In the genomic region with DNA sequence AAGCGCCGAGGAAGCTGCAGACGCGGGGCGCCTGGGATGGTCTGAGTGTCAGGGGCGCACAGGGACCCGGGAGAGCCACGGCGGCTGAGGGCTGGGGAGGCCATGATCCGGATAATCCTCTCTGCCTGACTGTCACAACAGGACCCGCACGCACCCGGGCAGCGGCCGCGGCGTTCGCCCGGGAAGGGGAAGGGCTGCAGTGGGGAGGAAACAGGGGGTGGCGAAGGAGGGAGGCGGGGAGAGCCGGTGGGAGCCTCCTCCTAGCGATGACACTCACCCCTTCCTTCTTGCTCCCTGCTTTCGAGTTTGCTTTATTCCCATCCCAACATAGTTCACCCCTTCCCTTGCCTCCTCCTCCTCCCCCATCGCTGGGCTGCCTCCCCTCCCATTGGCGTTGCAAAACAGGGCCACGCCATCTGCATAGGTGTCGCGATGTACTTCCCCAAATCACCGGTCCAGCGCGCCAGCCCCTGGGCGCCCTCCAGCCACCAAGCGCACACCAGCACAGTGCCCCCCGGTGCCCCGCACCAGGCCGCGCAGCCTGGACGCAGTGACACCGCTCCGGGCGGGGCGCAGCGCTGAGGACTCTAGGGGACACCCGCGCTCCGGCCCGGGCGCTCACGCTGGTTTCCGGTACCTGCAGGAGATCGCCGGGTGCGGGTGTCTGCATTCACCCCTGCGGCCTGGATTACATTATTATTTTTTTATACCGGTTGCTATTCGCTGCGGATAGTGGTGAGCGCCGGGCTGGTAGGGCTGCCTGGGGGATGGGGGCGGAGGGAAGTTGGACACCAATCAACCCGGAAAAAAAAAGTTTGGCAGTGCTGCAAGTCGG, we compare ENCODE assay signal across 8 mouse cellular contexts. TPM values are rescaled to one million over a fixed set of nuclear protein-coding genes. Genes with fewer than 3 reads are reported as not detected.
A peak's percentile ranks its signal among the peaks of the same experiment; 100 is the strongest.
DNase-seq lines count a peak whose midpoint lies in the region; ATAC-seq lines count a peak whose summit lies in the region.

No protein-coding gene starts in this region.

- under 1% methylated on average over 62 of the region's 63 CpGs for WGBS in embryonic facial prominence, embryonic 13.5 days
- under 1% methylated on average over 52 of the region's 63 CpGs for WGBS in heart, embryonic 11.5 days (ENCODE audit: insufficient replicate concordance)
- under 1% methylated on average over 51 of the region's 63 CpGs for WGBS in kidney, embryonic 15.5 days
- WGBS in liver, embryonic 13.5 days (ENCODE audit: insufficient replicate concordance) = under 1% methylated on average over 63 of the region's 63 CpGs

- peak; percentile 15 for ATAC-seq in embryonic facial prominence, embryonic 13.5 days (ENCODE audit: insufficient number of reproducible peaks, insufficient read depth, low FRiP score, low TSS enrichment, low read depth)
- ATAC-seq in heart, embryonic 11.5 days (replicated peaks; ENCODE audit: insufficient number of reproducible peaks, low FRiP score, low TSS enrichment) = peak; percentile 51
- ATAC-seq in kidney, embryonic 15.5 days (replicated peaks; ENCODE audit: low FRiP score) = peak; percentile 38
- ATAC-seq in liver, embryonic 13.5 days (ENCODE audit: low read depth) = peak; percentile 24; the same call in 1 of the 2 replicates

- H3K9me3 ChIP-seq in embryonic facial prominence, embryonic 13.5 days = no peaks in the 10 kb centered on the region
- H3K9me3 ChIP-seq in heart, embryonic 11.5 days (replicated peaks; ENCODE audit: control insufficient read depth, low read length) = no peaks in the 10 kb centered on the region
- H3K9me3 ChIP-seq in kidney, embryonic 15.5 days (replicated peaks) = no peaks in the 10 kb centered on the region
- no peaks in the 10 kb centered on the region for H3K9me3 ChIP-seq in liver, embryonic 13.5 days (replicated peaks)

- no peaks in the 10 kb centered on the region for H3K27me3 ChIP-seq in embryonic facial prominence, embryonic 13.5 days
- H3K27me3 ChIP-seq in heart, embryonic 11.5 days (ENCODE audit: control insufficient read depth, insufficient read depth, low read length) = no peaks in the 10 kb centered on the region
- peaks cover 25% of the 10 kb centered on the region for H3K27me3 ChIP-seq in kidney, embryonic 15.5 days
- peaks cover 65% of the 10 kb centered on the region for H3K27me3 ChIP-seq in liver, embryonic 13.5 days

- H3K36me3 ChIP-seq in embryonic facial prominence, embryonic 13.5 days = no peaks in the 10 kb centered on the region
- H3K36me3 ChIP-seq in heart, embryonic 11.5 days (ENCODE audit: control insufficient read depth, insufficient read depth, low read length) = no peaks in the 10 kb centered on the region
- no peaks in the 10 kb centered on the region for H3K36me3 ChIP-seq in kidney, embryonic 15.5 days
- no peaks in the 10 kb centered on the region for H3K36me3 ChIP-seq in liver, embryonic 13.5 days

- H3K4me3 ChIP-seq in embryonic facial prominence, embryonic 13.5 days = peak overlapping the region; percentile 87
- H3K4me3 ChIP-seq in heart, embryonic 11.5 days (ENCODE audit: low read depth, low read length) = peak overlapping the region; percentile 76
- H3K4me3 ChIP-seq in kidney, embryonic 15.5 days (replicated peaks) = peak overlapping the region; percentile 74
- H3K4me3 ChIP-seq in liver, embryonic 13.5 days (replicated peaks) = peak overlapping the region; percentile 69

- H3K4me1 ChIP-seq in embryonic facial prominence, embryonic 13.5 days = peaks cover 18% of the 10 kb centered on the region
- H3K4me1 ChIP-seq in heart, embryonic 11.5 days (ENCODE audit: control insufficient read depth, insufficient read depth, low read length) = no peaks in the 10 kb centered on the region; the same call in 1 of the 2 replicates
- peaks cover 24% of the 10 kb centered on the region for H3K4me1 ChIP-seq in kidney, embryonic 15.5 days
- H3K4me1 ChIP-seq in liver, embryonic 13.5 days (replicated peaks) = peaks cover 39% of the 10 kb centered on the region

- H3K9ac ChIP-seq in embryonic facial prominence, embryonic 13.5 days = peak overlapping the region; percentile 90
- H3K9ac ChIP-seq in heart, embryonic 11.5 days (ENCODE audit: low read depth, low read length) = peak overlapping the region; percentile 72
- peak overlapping the region; percentile 60 for H3K9ac ChIP-seq in kidney, embryonic 15.5 days
- peak overlapping the region; percentile 60 for H3K9ac ChIP-seq in liver, embryonic 13.5 days

- peak; percentile 57 to 64 for DNase-seq in left cerebral cortex, adult 18-20 months (ENCODE audit: low spot score in 2 of 2)
- no peak for DNase-seq in left cerebral cortex, adult 11 months (ENCODE audit: low spot score)
- peak; percentile 13 for DNase-seq in liver, embryonic 13.5 days
- DNase-seq in naive thymus-derived CD4-positive, alpha-beta T cell, adult 2 months (ENCODE audit: low read depth) = peak; percentile 67
- DNase-seq in spleen, postnatal 4 days (ENCODE audit: low spot score in 2 of 2) = peak; percentile 65 to 84

- peak overlapping the region; percentile 95 for H3K4me2 ChIP-seq in embryonic facial prominence, embryonic 13.5 days
- peak overlapping the region; percentile 99 for H3K4me2 ChIP-seq in heart, embryonic 11.5 days
- peak overlapping the region; percentile 98 for H3K4me2 ChIP-seq in kidney, embryonic 15.5 days
- H3K4me2 ChIP-seq in liver, embryonic 13.5 days = peak overlapping the region; percentile 95

- peak overlapping the region; percentile 98 for H3K27ac ChIP-seq in embryonic facial prominence, embryonic 13.5 days
- H3K27ac ChIP-seq in heart, embryonic 11.5 days (ENCODE audit: low read depth, low read length) = no peak overlapping the region
- H3K27ac ChIP-seq in kidney, embryonic 15.5 days = peak overlapping the region; percentile 95
- H3K27ac ChIP-seq in liver, embryonic 13.5 days = no peak overlapping the region; the same call in 1 of the 2 replicates

RNA-seq across cellular contexts. Expression of a gene that starts 1.7 kb away (rescaled TPM):
- total RNA-seq in left cerebral cortex, adult 18-20 months (2021) = 100 to 1,000 TPM; 258 to 271 TPM
- polyA plus RNA-seq in embryonic facial prominence, embryonic 13.5 days (2015; fragmentation: Nextera tagmentation; extraction: Ambion mirVana) = 91.9 and 115 TPM in 2 replicates
- polyA plus RNA-seq in heart, embryonic 11.5 days (2014; fragmentation: Nextera tagmentation; extraction: Ambion mirVana) = 26.6 and 31.4 TPM in 2 replicates
- polyA plus RNA-seq in kidney, embryonic 15.5 days (2015; fragmentation: Nextera tagmentation; extraction: Ambion mirVana) = 45.5 and 46.2 TPM in 2 replicates
- polyA plus RNA-seq in liver, embryonic 13.5 days (2015; fragmentation: Nextera tagmentation; extraction: Ambion mirVana) = 4.8 and 6.6 TPM in 2 replicates

Comparison
In these comparisons a context has a peak if more than half of its experiments do, and no peak if none do; other contexts are left out.
1. H3K27ac ChIP-seq: peak in embryonic facial prominence, embryonic 13.5 days (single experiment) and kidney, embryonic 15.5 days (single experiment); none in heart, embryonic 11.5 days (single experiment) and liver, embryonic 13.5 days (single experiment).
2. Peak in every context shown above with its lines, with median percentiles within 50 percentile points of each other: ATAC-seq, H3K4me2 ChIP-seq, H3K4me3 ChIP-seq and H3K9ac ChIP-seq.